Mouse (Mus musculus) intestine, postnatal 0 days (tissue): ENCODE results near the gene Apof. TPM values are rescaled to one million over a fixed set of nuclear protein-coding genes. Genes with fewer than 3 reads are reported as not detected.

Experiments
- ATAC-seq: fragments of 200-750 bp; cut with Nextera tagmentation; 2 replicates; pipeline ENCODE4 v1.8.0; 2017; ENCODE audit warnings: mild to moderate bottlenecking, moderate TSS enrichment, moderate library complexity
- H3K27ac ChIP-seq: fragments of 300-500 bp; sonication (generic); 2 replicates; pipeline ENCODE4 v1.5.1; 2014; ENCODE audit warnings: mild to moderate bottlenecking, low read depth, low read length, moderate library complexity
- H3K27me3 ChIP-seq: fragments of 300-500 bp; sonication (generic); replicated peaks from 2 replicates; pipeline ENCODE4 v1.6.1; 2014; ENCODE audit warnings: low read length, mixed read lengths; ENCODE audit not compliant: control insufficient read depth, insufficient read depth
- H3K36me3 ChIP-seq: fragments of 300-500 bp; sonication (generic); 2 replicates; pipeline ENCODE4 v1.6.1; 2014; ENCODE audit warnings: mild to moderate bottlenecking, moderate library complexity; ENCODE audit not compliant: control insufficient read depth, insufficient read depth
- H3K4me1 ChIP-seq: fragments of 300-500 bp; sonication (generic); replicated peaks from 2 replicates; pipeline ENCODE4 v1.6.1; 2014; ENCODE audit warnings: antibody characterized with exemption, low read length, mixed read lengths; ENCODE audit not compliant: control insufficient read depth, insufficient read depth
- H3K4me2 ChIP-seq: fragments of 300-500 bp; sonication (generic); replicated peaks from 2 replicates; pipeline ENCODE4 v1.6.1; 2014; ENCODE audit warnings: low read depth, mild to moderate bottlenecking, moderate library complexity
- H3K4me3 ChIP-seq: fragments of 300-500 bp; sonication (generic); 2 replicates; pipeline ENCODE4 v1.5.1; 2014; ENCODE audit warnings: low read depth, low read length
- H3K9ac ChIP-seq: fragments of 300-500 bp; sonication (generic); 2 replicates; pipeline ENCODE4 v1.6.1; 2014; ENCODE audit warnings: mild to moderate bottlenecking, low read depth, low read length
- H3K9me3 ChIP-seq: fragments of 300-500 bp; sonication (generic); 2 replicates; pipeline ENCODE4 v1.6.1; 2016; ENCODE audit warnings: mixed run types; ENCODE audit not compliant: control insufficient read depth
- CTCF ChIP-seq: sonication (generic); IDR thresholded peaks from 2 replicates; pipeline ENCODE4 v1.5.1; 2016; ENCODE audit warnings: low read depth, mild to moderate bottlenecking, control low read depth, antibody characterized with exemption, moderate library complexity
- WGBS: fragments of 180-500 bp; shearing (Covaris S2); extraction: QIAGEN DNeasy Blood & Tissue Kit; methylation state at CpG from one replicate; pipeline ENCODE4 v1.1.7; 2014; 5-methylcytosine and 5-hydroxymethylcytosine counted together
- polyA plus RNA-seq: library from polyadenylated mRNA; unstranded; fragments of >200 nt; fragmentation: Nextera tagmentation; extraction: Ambion mirVana; gene quantifications from 2 replicates; pipeline ENCODE4 v1.2.1, GENCODE M21; 2015

Apof gene
- polyA plus RNA-seq, 1 experiment from 2014 or later = 0.12 TPM

GRCm38 (mm10) chr10:128302785-128303125 lies 34.3 kb downstream of the Apof start:
- Histone ChIP-seq H3K4me1 (0 out of 2 replicates have a peak, but pooled peaks cover 5% of the 10 kb centered on the region), H3K9ac (peak overlapping the region; percentile 84), H3K4me2 (peak overlapping the region; percentile 85), H3K9me3 (no peaks in the 10 kb centered on the region), H3K4me3 (peak overlapping the region; percentile 65), H3K36me3 (peaks cover under 1% of the 10 kb centered on the region; the same call in 1 of the 2 replicates), H3K27ac (peak overlapping the region; percentile 92), H3K27me3 (no peaks in the 10 kb centered on the region)
- peak; percentile 42 for ATAC-seq
- WGBS = under 1% methylated on average over 9 of the region's 9 CpGs
- TF ChIP-seq CTCF = no peak

GRCm38 (mm10) chr10:128303126-128304021 lies 34.9 kb downstream of the Apof start, which contains the start of gene Pan2:
Pan2 (plus strand) TSS chr10:128303335.
- TF ChIP-seq CTCF = no peak
- no peaks in the 10 kb centered on the region for H3K9me3 ChIP-seq
- no peaks in the 10 kb centered on the region for H3K27me3 ChIP-seq
- H3K9ac ChIP-seq = peak within 1 kb of the TSS; percentile 84
- WGBS = 1% methylated on average over 37 of the region's 37 CpGs
- H3K4me3 ChIP-seq = peak within 1 kb of the TSS; percentile 65
- 0 out of 2 replicates have a peak, but pooled peaks cover 5% of the 10 kb centered on the region for H3K4me1 ChIP-seq
- peak; percentile 98 for ATAC-seq
- peaks cover 6% of the 10 kb centered on the region for H3K36me3 ChIP-seq
- peak within 1 kb of the TSS; percentile 92 for H3K27ac ChIP-seq
- peak within 1 kb of the TSS; percentile 85 for H3K4me2 ChIP-seq

GRCm38 (mm10) chr10:128309654-128310053 lies 41.2 kb downstream of the Apof start:
- Histone ChIP-seq H3K4me1 (0 out of 2 replicates have a peak, but pooled peaks cover 1% of the 10 kb centered on the region), H3K4me3 (no peak overlapping the region), H3K27me3 (no peaks in the 10 kb centered on the region), H3K27ac (no peak overlapping the region; the same call in 1 of the 2 replicates), H3K9me3 (no peaks in the 10 kb centered on the region), H3K4me2 (no peak overlapping the region), H3K9ac (no peak overlapping the region), H3K36me3 (peaks cover 58% of the 10 kb centered on the region)
- TF ChIP-seq CTCF = 0 out of 2 replicates have a peak, but pooled peaks have one; percentile 3
- WGBS = 89% methylated on average over 7 of the region's 7 CpGs
- no peak for ATAC-seq

GRCm38 (mm10) chr10:128310177-128310576 lies 41.7 kb downstream of the Apof start:
- peaks cover 64% of the 10 kb centered on the region for H3K36me3 ChIP-seq
- H3K4me3 ChIP-seq = no peak overlapping the region
- 59% methylated on average over 11 of the region's 11 CpGs for WGBS
- no peak for TF ChIP-seq CTCF
- H3K27me3 ChIP-seq = no peaks in the 10 kb centered on the region
- no peaks in the 10 kb centered on the region for H3K9me3 ChIP-seq
- H3K9ac ChIP-seq = no peak overlapping the region
- no peak overlapping the region for H3K4me2 ChIP-seq
- no peak for ATAC-seq
- H3K4me1 ChIP-seq = no peaks in the 10 kb centered on the region
- H3K27ac ChIP-seq = no peak overlapping the region

GRCm38 (mm10) chr10:128310902-128311301 lies 42.4 kb downstream of the Apof start:
- Histone ChIP-seq H3K4me2 (no peak overlapping the region), H3K4me1 (no peaks in the 10 kb centered on the region), H3K27me3 (no peaks in the 10 kb centered on the region), H3K4me3 (no peak overlapping the region), H3K36me3 (peaks cover 71% of the 10 kb centered on the region), H3K9me3 (no peaks in the 10 kb centered on the region), H3K27ac (no peak overlapping the region), H3K9ac (no peak overlapping the region)
- no peak for ATAC-seq
- WGBS = 80% methylated on average over 4 of the region's 4 CpGs
- TF ChIP-seq CTCF = no peak

GRCm38 (mm10) chr10:128315578-128315977 lies 47.1 kb downstream of the Apof start:
- peaks cover 84% of the 10 kb centered on the region for H3K36me3 ChIP-seq
- no peak for TF ChIP-seq CTCF
- no peaks in the 10 kb centered on the region for H3K9me3 ChIP-seq
- no peak overlapping the region for H3K4me2 ChIP-seq
- H3K4me3 ChIP-seq = no peak overlapping the region
- no peaks in the 10 kb centered on the region for H3K4me1 ChIP-seq
- 83% methylated on average over 8 of the region's 8 CpGs for WGBS
- no peaks in the 10 kb centered on the region for H3K27me3 ChIP-seq
- no peak overlapping the region; the same call in 1 of the 2 replicates for H3K27ac ChIP-seq
- no peak overlapping the region for H3K9ac ChIP-seq
- no peak for ATAC-seq

Other genes starting within 250 kb of the Apof start
- gene Naca, start 233.1 kb upstream of the Apof start, polyA plus RNA-seq = 511 and 531 TPM in 2 replicates
- 264 and 269 TPM in 2 replicates for gene Ptges3, start 209.7 kb upstream of the Apof start, polyA plus RNA-seq
- 2,460 and 2,644 TPM in 2 replicates for gene Atp5b, start 185.4 kb upstream of the Apof start, polyA plus RNA-seq
- 8.1 and 8.6 TPM in 2 replicates for gene Baz2a, start 177.1 kb upstream of the Apof start, polyA plus RNA-seq
- 11.2 and 11.7 TPM in 2 replicates for gene Rbms2, start 88.4 kb upstream of the Apof start, polyA plus RNA-seq
- gene Gls2, start 74.2 kb upstream of the Apof start, polyA plus RNA-seq = 0.37 and 0.42 TPM in 2 replicates
- 22.9 and 23.2 TPM in 2 replicates for gene Spryd4, start 56.9 kb upstream of the Apof start, polyA plus RNA-seq
- gene Mip, start 42.8 kb upstream of the Apof start, polyA plus RNA-seq = not detected in 2 replicates
- gene Timeless, start 36.6 kb upstream of the Apof start, polyA plus RNA-seq = 8.6 and 10.6 TPM in 2 replicates
- not detected in 2 replicates for gene Apon, start 14.6 kb upstream of the Apof start, polyA plus RNA-seq
- 23.2 and 26.7 TPM in 2 replicates for gene Stat2, start 1.9 kb downstream of the Apof start, polyA plus RNA-seq
- 0.22 and 0.46 TPM in 2 replicates for gene Il23a, start 30.1 kb downstream of the Apof start, polyA plus RNA-seq
- 11.5 and 14.0 TPM in 2 replicates for gene Pan2, start 34.7 kb downstream of the Apof start, polyA plus RNA-seq
- 254 and 273 TPM in 2 replicates for gene Cnpy2, start 53.8 kb downstream of the Apof start, polyA plus RNA-seq
- gene Cs, start 69.1 kb downstream of the Apof start, polyA plus RNA-seq = 248 and 266 TPM in 2 replicates
- 21.1 and 22.3 TPM in 2 replicates for gene Coq10a, start 100.3 kb downstream of the Apof start, polyA plus RNA-seq
- gene Ankrd52, start 108.4 kb downstream of the Apof start, polyA plus RNA-seq = 4.0 and 4.9 TPM in 2 replicates
- gene Slc39a5, start 132.6 kb downstream of the Apof start, polyA plus RNA-seq = 109 and 114 TPM in 2 replicates
- 79.2 and 82.5 TPM in 2 replicates for gene Nabp2, start 142.8 kb downstream of the Apof start, polyA plus RNA-seq
- gene Rnf41, start 143.0 kb downstream of the Apof start, polyA plus RNA-seq = 29.1 and 33.1 TPM in 2 replicates
- gene Smarcc2, start 190.6 kb downstream of the Apof start, polyA plus RNA-seq = 31.1 and 31.6 TPM in 2 replicates
- 2,493 and 2,543 TPM in 2 replicates for gene Myl6, start 225.5 kb downstream of the Apof start, polyA plus RNA-seq
- 1.3 and 1.8 TPM in 2 replicates for gene Myl6b, start 230.0 kb downstream of the Apof start, polyA plus RNA-seq